Mouse (Mus musculus) left cerebral cortex, postnatal 14 days (tissue): ENCODE data around the gene Olfr1419. TPM values are rescaled to one million over a fixed set of nuclear protein-coding genes. Genes with fewer than 3 reads are reported as not detected.

ENCODE experiments used
- DNase-seq, 2 experiments: peaks; one replicate each; pipeline ENCODE4 v3.0.0; 2021 to 2022; ENCODE audit warnings: low spot score in 2 of 2, mixed read lengths in 1 of 2
- intact Hi-C: fragments of 180-260 bp; cut with DNase I; formaldehyde crosslinking; loops from one replicate; pipeline ENCODE4 v1.15.1; 2025
- microRNA-seq, 2 experiments: library from miRNA; unstranded; fragments of <30 nt; microRNA quantifications; one replicate each; pipeline ENCODE4 v1.2.0; 2022
- total RNA-seq, 2 experiments: library from RNA; stranded (reverse); gene quantifications; 2 replicates each; pipeline ENCODE4 v1.2.3; 2021

The Olfr1419 gene
- total RNA-seq, 2 experiments from 2014 or later: not detected

DNA sequence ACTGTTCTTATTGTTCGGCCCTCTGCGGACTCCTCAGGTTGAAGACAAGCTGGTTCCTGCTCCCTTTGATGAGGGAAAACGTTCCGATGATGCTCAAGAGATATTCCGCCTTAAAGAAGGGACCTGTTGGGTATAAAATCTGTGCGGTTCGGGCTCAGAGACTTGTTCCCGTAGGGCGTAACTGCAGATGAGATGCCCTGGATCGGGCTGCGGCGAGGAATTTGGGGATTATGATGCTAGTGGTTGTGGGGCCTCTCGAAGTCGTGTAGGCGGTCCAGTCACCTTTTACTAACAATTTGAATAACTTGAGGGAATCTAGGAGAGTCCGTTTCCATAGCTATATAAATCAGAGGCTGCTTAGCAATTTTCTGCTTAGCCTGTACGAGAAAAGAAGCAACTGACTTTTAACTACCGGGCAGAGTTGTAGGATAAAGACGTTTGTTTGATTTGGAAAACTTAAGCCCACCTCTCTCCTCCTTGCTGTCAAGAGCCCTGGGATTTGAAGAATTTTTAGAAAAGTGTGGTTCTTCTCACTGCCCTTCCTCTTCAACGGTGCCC, 55.7 kb downstream of the Olfr1419 start, which contains the start of gene Stx3:
Gene Stx3, minus strand, starts transcription at position 261 of the 558 bp plus-strand sequence.
- peak in 1 of 2 experiments; percentile 13 for DNase-seq
- intact Hi-C loops: loop anchor here (2.0 kb wide), 2 partner anchors 42 to 94 kb away; partner anchors contain the start of gene Patl1

Small RNAs within 50 kb of the gene (microRNA-seq; reads per million reads assigned to microRNA genes)
- gene Mir6994: 8.8 to 10.3 reads per million in 2 experiments

Other genes starting within 250 kb of the Olfr1419 start
- not detected for gene Ms4a3, start 234.3 kb downstream of the Olfr1419 start, total RNA-seq
- gene Oosp2, start 214.5 kb downstream of the Olfr1419 start, total RNA-seq: not detected
- gene Oosp1, start 184.0 kb downstream of the Olfr1419 start, total RNA-seq: not detected
- not detected for gene Oosp3, start 178.1 kb downstream of the Olfr1419 start, total RNA-seq
- not detected for gene Gif, start 127.6 kb downstream of the Olfr1419 start, total RNA-seq
- 10 to 100 TPM; 40.1 to 43.7 TPM for gene Mrpl16, start 104.7 kb downstream of the Olfr1419 start, total RNA-seq
- gene Stx3, start 55.7 kb downstream of the Olfr1419 start, total RNA-seq: 10 to 100 TPM; 18.0 to 20.0 TPM
- not detected for gene Olfr1417, start 35.9 kb downstream of the Olfr1419 start, total RNA-seq
- gene Olfr1418, start 14.0 kb downstream of the Olfr1419 start, total RNA-seq: not detected
- not detected for gene Olfr1420, start 11.5 kb upstream of the Olfr1419 start, total RNA-seq
- gene Patl1, start 37.3 kb upstream of the Olfr1419 start, total RNA-seq: 10 to 100 TPM; 17.7 to 19.8 TPM
- 10 to 100 TPM; 57.0 to 60.3 TPM for gene Osbp, start 90.8 kb upstream of the Olfr1419 start, total RNA-seq
- gene Olfr1423, start 166.2 kb upstream of the Olfr1419 start, total RNA-seq: not detected
- gene Olfr1424, start 187.6 kb upstream of the Olfr1419 start, total RNA-seq: not detected
- gene Olfr1425, start 202.6 kb upstream of the Olfr1419 start, total RNA-seq: not detected
- gene Olfr1426, start 216.9 kb upstream of the Olfr1419 start, total RNA-seq: not detected
- gene Olfr1427, start 228.2 kb upstream of the Olfr1419 start, total RNA-seq: not detected
- not detected for gene Olfr1428, start 240.8 kb upstream of the Olfr1419 start, total RNA-seq
- gene Olfr76, start 248.1 kb upstream of the Olfr1419 start, total RNA-seq: not detected